Comparison of ENCODE assay signal across 19 mouse cellular contexts in the genomic region with DNA sequence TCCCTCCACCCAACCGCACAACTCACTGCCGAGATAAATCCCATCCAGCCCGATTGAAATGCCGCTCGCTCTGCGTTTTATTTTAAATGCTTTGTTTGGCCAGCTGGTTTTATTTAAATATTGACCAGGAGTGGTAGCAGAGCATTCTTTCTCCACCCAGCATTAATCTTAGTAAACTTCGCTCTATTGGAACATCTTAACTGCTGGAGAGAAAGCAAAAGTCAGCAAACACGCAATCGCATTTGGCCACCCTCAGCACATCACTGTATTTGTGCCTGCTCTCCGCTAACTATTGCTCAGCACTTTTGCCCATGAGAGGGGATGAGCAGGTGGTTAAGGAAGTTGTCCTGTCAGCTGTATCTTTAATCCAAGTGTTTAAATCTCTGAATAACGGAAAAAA. TPM values are rescaled to one million over a fixed set of nuclear protein-coding genes. Genes with fewer than 3 reads are reported as not detected.
A peak's percentile ranks its signal among the peaks of the same experiment; 100 is the strongest.
DNase-seq lines count a peak whose midpoint lies in the region; ATAC-seq and TF ChIP-seq lines count a peak whose summit lies in the region.
"Had no signal": no experiment of that assay in that cellular context is flagged by ENCODE, and none has a peak within 500 bp of the region (broad histone marks: within the 10 kb centered on the region; RNA-seq: fewer than 3 reads in every experiment).

No protein-coding gene starts in this region.

- no peak overlapping the region for H3K4me2 ChIP-seq in kidney, embryonic 15.5 days
- H3K4me2 ChIP-seq in liver, embryonic 16.5 days (ENCODE audit: low read depth, low read length) = 0 out of 2 replicates have a peak overlapping the region, but pooled peaks have one; percentile 1
- H3K4me2 ChIP-seq in liver, embryonic 12.5 days = no peak overlapping the region
- H3K4me2 ChIP-seq in embryonic facial prominence, embryonic 14.5 days (ENCODE audit: low read depth, low read length) = peak overlapping the region; percentile 16; the same call in 1 of the 2 replicates
- H3K4me2 ChIP-seq in liver, postnatal 0 days (ENCODE audit: low read depth, low read length) = peak overlapping the region; percentile 50
- H3K4me2 ChIP-seq in forebrain, embryonic 12.5 days = no peak overlapping the region
- H3K4me2 ChIP-seq: heart, embryonic 13.5 days; hindbrain, embryonic 13.5 days; neural tube, embryonic 12.5 days had no signal

- no peak overlapping the region for H3K9ac ChIP-seq in kidney, embryonic 15.5 days
- no peak overlapping the region for H3K9ac ChIP-seq in liver, embryonic 16.5 days (ENCODE audit: low read depth, low read length)
- no peak overlapping the region for H3K9ac ChIP-seq in liver, embryonic 12.5 days
- no peak overlapping the region for H3K9ac ChIP-seq in embryonic facial prominence, embryonic 14.5 days (ENCODE audit: low read depth, low read length)
- no peak overlapping the region for H3K9ac ChIP-seq in liver, postnatal 0 days (replicated peaks)
- no peak overlapping the region for H3K9ac ChIP-seq in forebrain, embryonic 12.5 days
- H3K9ac ChIP-seq: heart, embryonic 13.5 days; hindbrain, embryonic 13.5 days; liver, embryonic 14.5 days; neural tube, embryonic 12.5 days had no signal

- H3K36me3 ChIP-seq in kidney, embryonic 15.5 days = no peaks in the 10 kb centered on the region
- no peaks in the 10 kb centered on the region for H3K36me3 ChIP-seq in liver, embryonic 16.5 days (ENCODE audit: control insufficient read depth, insufficient read depth)
- no peaks in the 10 kb centered on the region for H3K36me3 ChIP-seq in liver, embryonic 12.5 days
- no peaks in the 10 kb centered on the region for H3K36me3 ChIP-seq in embryonic facial prominence, embryonic 14.5 days (ENCODE audit: control insufficient read depth, insufficient read depth, low read length)
- H3K36me3 ChIP-seq in liver, postnatal 0 days (replicated peaks; ENCODE audit: insufficient read depth, low read length) = no peaks in the 10 kb centered on the region
- H3K36me3 ChIP-seq in forebrain, embryonic 12.5 days (replicated peaks) = no peaks in the 10 kb centered on the region
- H3K36me3 ChIP-seq: heart, embryonic 13.5 days; hindbrain, embryonic 13.5 days; neural tube, embryonic 12.5 days had no signal

- intact Hi-C loops in gastrocnemius, adult 2 months (cut with DNase I) = no loop called here

- peak; percentile 15 for DNase-seq in kidney, adult 11 months
- DNase-seq in embryonic facial prominence, embryonic 14.5 days (ENCODE audit: low spot score) = peak; percentile 23
- no peak for DNase-seq in liver, postnatal 0 days
- DNase-seq in gastrocnemius, adult 2 months = no peak
- DNase-seq: adrenal gland, postnatal 36 days; cerebellum, adult 2 months; layer of hippocampus, postnatal 36 days; lung, postnatal 36 days; thymus, postnatal 25 days had no signal

- no peak for TF ChIP-seq EP300 in liver, postnatal 0 days (IDR thresholded peaks at IDR 0.05; ENCODE audit: low read depth)

- no peak overlapping the region for H3K27ac ChIP-seq in kidney, embryonic 15.5 days
- H3K27ac ChIP-seq in liver, embryonic 16.5 days (ENCODE audit: low read length) = no peak overlapping the region
- no peak overlapping the region for H3K27ac ChIP-seq in liver, embryonic 12.5 days
- no peak overlapping the region for H3K27ac ChIP-seq in embryonic facial prominence, embryonic 14.5 days (replicated peaks; ENCODE audit: low read depth, low read length)
- H3K27ac ChIP-seq in liver, postnatal 0 days (ENCODE audit: low read depth) = no peak overlapping the region
- H3K27ac ChIP-seq in gastrocnemius, adult 2 months = no peak overlapping the region
- no peak overlapping the region for H3K27ac ChIP-seq in forebrain, embryonic 12.5 days
- H3K27ac ChIP-seq: heart, embryonic 13.5 days; hindbrain, embryonic 13.5 days; liver, embryonic 14.5 days; neural tube, embryonic 12.5 days had no signal

- no peak for TF ChIP-seq CTCF in liver, postnatal 0 days (IDR thresholded peaks at IDR 0.05; ENCODE audit: low read depth)
- no peak for TF ChIP-seq CTCF in gastrocnemius, adult 2 months (IDR thresholded peaks at IDR 0.05)

- no peak for ATAC-seq in kidney, embryonic 15.5 days (replicated peaks; ENCODE audit: low FRiP score)
- no peak for ATAC-seq in liver, embryonic 16.5 days (ENCODE audit: low read depth)
- no peak for ATAC-seq in liver, embryonic 12.5 days
- no peak for ATAC-seq in embryonic facial prominence, embryonic 14.5 days (ENCODE audit: low read depth)
- no peak for ATAC-seq in liver, postnatal 0 days
- no peak for ATAC-seq in forebrain, embryonic 12.5 days (ENCODE audit: low FRiP score)
- ATAC-seq: inflammation-experienced regulatory T-cells, adult 6 months had no signal

- H3K4me1 ChIP-seq in kidney, embryonic 15.5 days = no peaks in the 10 kb centered on the region
- no peaks in the 10 kb centered on the region for H3K4me1 ChIP-seq in liver, embryonic 16.5 days (ENCODE audit: control insufficient read depth, low read depth, low read length)
- no peaks in the 10 kb centered on the region for H3K4me1 ChIP-seq in liver, embryonic 12.5 days
- peaks cover 3% of the 10 kb centered on the region; the same call in 1 of the 2 replicates for H3K4me1 ChIP-seq in embryonic facial prominence, embryonic 14.5 days (ENCODE audit: control insufficient read depth, insufficient read depth, low read length)
- H3K4me1 ChIP-seq in liver, postnatal 0 days (ENCODE audit: insufficient read depth) = no peaks in the 10 kb centered on the region
- no peaks in the 10 kb centered on the region for H3K4me1 ChIP-seq in forebrain, embryonic 12.5 days
- H3K4me1 ChIP-seq: heart, embryonic 13.5 days; hindbrain, embryonic 13.5 days; neural tube, embryonic 12.5 days had no signal

- no peaks in the 10 kb centered on the region for H3K9me3 ChIP-seq in kidney, embryonic 15.5 days (replicated peaks)
- H3K9me3 ChIP-seq in liver, embryonic 16.5 days (replicated peaks; ENCODE audit: control insufficient read depth, low read length) = no peaks in the 10 kb centered on the region
- H3K9me3 ChIP-seq in liver, embryonic 12.5 days (replicated peaks) = no peaks in the 10 kb centered on the region
- no peaks in the 10 kb centered on the region for H3K9me3 ChIP-seq in embryonic facial prominence, embryonic 14.5 days (ENCODE audit: control insufficient read depth, low read length)
- no peaks in the 10 kb centered on the region for H3K9me3 ChIP-seq in liver, postnatal 0 days (ENCODE audit: low read length)
- no peaks in the 10 kb centered on the region for H3K9me3 ChIP-seq in forebrain, embryonic 12.5 days
- H3K9me3 ChIP-seq: heart, embryonic 13.5 days; hindbrain, embryonic 13.5 days; neural tube, embryonic 12.5 days had no signal

- 71% methylated on average over 11 of the region's 11 CpGs for WGBS in kidney, embryonic 15.5 days
- 67% methylated on average over 11 of the region's 11 CpGs for WGBS in liver, embryonic 16.5 days (ENCODE audit: insufficient replicate concordance)
- 70% methylated on average over 11 of the region's 11 CpGs for WGBS in liver, embryonic 12.5 days (ENCODE audit: insufficient replicate concordance)
- WGBS in embryonic facial prominence, embryonic 14.5 days = 60% methylated on average over 11 of the region's 11 CpGs
- 63% methylated on average over 11 of the region's 11 CpGs for WGBS in liver, postnatal 0 days (ENCODE audit: insufficient replicate concordance)
- whole genome bisulfite sequencing in forebrain, embryonic 12.5 days = 88% methylated on average over 11 of the region's 11 CpGs

- H3K27me3 ChIP-seq in kidney, embryonic 15.5 days = no peaks in the 10 kb centered on the region
- no peaks in the 10 kb centered on the region for H3K27me3 ChIP-seq in liver, embryonic 16.5 days (ENCODE audit: control insufficient read depth, insufficient read depth, low read depth, low read length)
- H3K27me3 ChIP-seq in liver, embryonic 12.5 days (replicated peaks) = no peaks in the 10 kb centered on the region
- no peaks in the 10 kb centered on the region for H3K27me3 ChIP-seq in embryonic facial prominence, embryonic 14.5 days (replicated peaks; ENCODE audit: control insufficient read depth, insufficient read depth, low read length)
- H3K27me3 ChIP-seq in liver, postnatal 0 days (ENCODE audit: insufficient read depth, low read length) = no peaks in the 10 kb centered on the region
- no peaks in the 10 kb centered on the region for H3K27me3 ChIP-seq in forebrain, embryonic 12.5 days
- H3K27me3 ChIP-seq: CH12.LX; heart, embryonic 13.5 days; hindbrain, embryonic 13.5 days; neural tube, embryonic 12.5 days had no signal

- H3K4me3 ChIP-seq in kidney, embryonic 15.5 days (replicated peaks) = no peak overlapping the region
- H3K4me3 ChIP-seq in liver, embryonic 16.5 days (ENCODE audit: low read depth, low read length) = no peak overlapping the region
- no peak overlapping the region for H3K4me3 ChIP-seq in liver, embryonic 12.5 days
- H3K4me3 ChIP-seq in embryonic facial prominence, embryonic 14.5 days (ENCODE audit: low read depth, low read length) = no peak overlapping the region
- peak overlapping the region; percentile 28; the same call in 1 of the 2 replicates for H3K4me3 ChIP-seq in liver, postnatal 0 days (ENCODE audit: low read depth, low read length)
- no peak overlapping the region for H3K4me3 ChIP-seq in gastrocnemius, adult 2 months
- no peak overlapping the region for H3K4me3 ChIP-seq in forebrain, embryonic 12.5 days (replicated peaks)
- H3K4me3 ChIP-seq: heart, embryonic 13.5 days; hindbrain, embryonic 13.5 days; neural tube, embryonic 12.5 days had no signal

RNA-seq across cellular contexts. Expression of a gene that starts 36.7 kb away (rescaled TPM):
- 5.0 and 5.1 TPM in 2 replicates for polyA plus RNA-seq in kidney, embryonic 15.5 days (2015; fragmentation: Nextera tagmentation; extraction: Ambion mirVana)
- 1.9 and 2.4 TPM in 2 replicates for polyA plus RNA-seq in liver, embryonic 16.5 days (2015; fragmentation: Nextera tagmentation; extraction: Ambion mirVana)
- 2.1 and 2.3 TPM in 2 replicates for polyA plus RNA-seq in liver, embryonic 12.5 days (2016; fragmentation: Nextera tagmentation; extraction: Ambion mirVana)
- 6.4 and 8.1 TPM in 2 replicates for polyA plus RNA-seq in embryonic facial prominence, embryonic 14.5 days (2014; fragmentation: Nextera tagmentation; extraction: Ambion mirVana)
- polyA plus RNA-seq in liver, postnatal 0 days (2015; fragmentation: Nextera tagmentation; extraction: Ambion mirVana) = 7.9 and 8.1 TPM in 2 replicates
- total RNA-seq in gastrocnemius, adult 2 months (2021) = under 1 TPM; 0.79 to 0.95 TPM
- 3.3 and 3.4 TPM in 2 replicates for polyA plus RNA-seq in forebrain, embryonic 12.5 days (2016; fragmentation: Nextera tagmentation; extraction: Ambion mirVana)

Comparison
In these comparisons a context has a peak if more than half of its experiments do, and no peak if none do; other contexts are left out.
1. H3K4me2 ChIP-seq: peak in liver, embryonic 16.5 days (single experiment), embryonic facial prominence, embryonic 14.5 days (single experiment) and liver, postnatal 0 days (single experiment); none in kidney, embryonic 15.5 days (single experiment), liver, embryonic 12.5 days (single experiment) and forebrain, embryonic 12.5 days (single experiment).
2. DNase-seq: peak in kidney, adult 11 months (single experiment) and embryonic facial prominence, embryonic 14.5 days (single experiment); none in liver, postnatal 0 days (single experiment) and gastrocnemius, adult 2 months (single experiment).